Mouse (Mus musculus): ENCODE measurements at regions not wholly inside any gene's neighbourhood (a gene's known extent, or its start where the extent isn't known, plus 50 kb on each side); places are given as distances from the start of the nearest gene placed in this dataset.
"Not testable (repeated sequence)": the region's sequence is repeated elsewhere in the genome, so short reads cannot be mapped to it uniquely, and the experiment has no call there.

DNA sequence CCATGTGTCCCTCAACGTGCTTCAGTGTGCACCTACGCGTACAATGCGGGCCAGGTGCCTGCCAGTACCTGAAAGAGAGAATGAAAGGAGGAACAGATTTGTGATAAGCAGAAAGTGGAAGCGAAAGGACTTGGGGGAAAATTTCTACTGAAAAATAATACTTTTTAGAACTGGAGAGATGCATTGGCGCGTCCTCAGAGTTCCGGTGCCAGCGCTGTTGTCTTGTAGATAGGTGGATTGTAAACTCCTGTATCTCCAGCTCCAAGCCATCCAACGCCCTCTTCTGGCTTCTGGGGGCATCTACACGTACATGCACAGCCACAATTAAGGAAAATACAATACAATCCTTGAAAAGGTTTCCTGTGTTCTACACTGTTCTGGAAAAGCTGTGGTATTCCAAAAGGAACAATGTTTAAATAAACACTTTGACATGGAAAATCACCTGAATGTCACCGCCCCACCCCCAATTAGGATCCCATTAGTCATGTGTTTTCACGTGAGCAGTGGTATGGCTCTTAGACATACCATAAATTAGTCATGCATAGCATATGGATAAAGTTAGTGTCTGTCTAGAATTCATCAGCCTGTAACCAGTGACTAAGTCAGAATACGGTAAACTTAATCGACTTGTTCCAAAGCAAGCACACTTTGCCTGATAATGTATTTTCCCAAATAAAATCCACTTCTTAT lies 90.7 kb upstream of the Fam3c start:
- no peak for DNase-seq
- intact Hi-C loops (cut with DNase I): no loop called here

DNA sequence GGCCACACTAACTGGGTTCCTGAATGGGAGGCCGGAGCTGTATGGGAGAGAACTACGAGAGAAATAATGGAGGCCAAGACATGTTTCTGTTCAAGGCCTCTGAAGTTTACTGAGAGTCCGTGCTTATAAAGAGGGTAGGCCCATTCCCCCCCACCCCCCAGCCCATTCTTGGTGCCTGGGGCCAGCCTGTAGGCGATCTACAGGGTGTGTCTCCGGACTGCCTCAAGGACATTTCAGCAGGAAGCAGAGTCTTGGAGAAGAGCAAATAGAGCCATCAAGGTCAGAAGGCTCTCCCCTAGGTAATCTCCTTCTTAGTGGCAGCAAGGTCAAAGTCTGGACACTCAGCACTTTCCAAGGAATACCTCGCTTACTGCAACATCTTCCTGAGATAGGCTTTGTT lies 88.8 kb upstream of the Fam3c start:
- intact Hi-C loops (cut with DNase I); DNase-seq: not testable (repeated sequence)

DNA sequence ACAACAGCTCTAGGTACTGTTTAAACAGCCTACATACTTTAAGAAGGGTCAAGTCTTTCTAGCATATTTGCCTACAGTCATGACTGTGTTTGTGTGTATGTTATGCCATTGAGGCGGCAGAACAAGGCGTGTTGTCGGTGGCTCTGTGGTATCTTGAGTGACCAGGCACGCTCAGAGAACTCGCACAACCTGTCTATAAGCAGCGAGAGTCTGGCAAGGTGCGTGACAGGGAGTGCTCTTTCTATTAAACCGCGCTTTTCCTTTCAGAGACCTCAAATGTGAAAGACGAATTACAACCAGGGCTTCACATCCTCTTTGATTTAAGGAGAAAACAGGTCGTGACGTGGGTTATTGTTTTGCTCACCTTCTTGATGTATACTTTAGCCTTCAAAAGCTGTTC lies 88.2 kb upstream of the Fam3c start:
- no peak for DNase-seq

DNA sequence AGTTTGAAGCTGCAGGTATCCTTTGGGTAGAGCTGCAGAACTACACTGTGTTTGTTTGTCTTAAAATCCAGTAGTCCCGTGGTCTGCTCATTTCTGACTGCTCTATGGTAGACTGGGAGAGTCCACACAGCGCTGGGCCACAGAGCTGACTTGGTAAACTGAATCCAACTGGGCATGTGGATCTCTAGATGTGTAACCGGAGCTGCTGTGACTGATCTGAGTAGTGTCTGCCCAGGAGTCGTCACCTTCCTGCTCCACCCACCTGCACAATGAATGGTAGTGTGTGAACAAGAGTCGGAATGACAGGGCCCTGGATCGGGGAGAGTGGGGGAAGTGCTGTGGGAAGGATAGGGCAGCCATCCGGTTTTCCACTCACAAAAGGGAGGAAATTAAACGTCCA lies 87.5 kb upstream of the Fam3c start:
- no peak for DNase-seq
- intact Hi-C loops (cut with DNase I): no loop called here

More for the DNA sequence above, 88.2 kb upstream of the Fam3c start:
- intact Hi-C loops (cut with DNase I): no loop called here

DNA sequence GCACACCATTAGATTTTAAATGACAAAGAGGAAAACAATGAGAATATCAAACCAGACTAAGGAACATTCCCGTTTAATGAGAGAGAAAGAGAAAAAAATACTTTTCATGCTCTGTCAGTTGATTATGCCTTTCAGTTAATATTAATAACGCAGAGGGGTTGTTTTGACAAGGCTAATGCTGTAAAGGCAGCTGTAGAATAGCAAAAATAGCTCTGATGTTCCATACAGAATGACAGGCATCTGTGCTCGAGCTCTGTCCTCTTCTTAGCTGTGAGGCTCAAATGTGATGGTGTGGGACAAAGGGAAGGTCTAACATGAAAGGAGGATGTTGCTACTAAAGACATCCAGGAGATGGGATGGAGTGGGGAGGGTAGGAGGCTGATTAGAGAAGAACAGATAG lies 87.1 kb upstream of the Fam3c start:
- no peak for DNase-seq
- intact Hi-C loops (cut with DNase I): no loop called here

DNA sequence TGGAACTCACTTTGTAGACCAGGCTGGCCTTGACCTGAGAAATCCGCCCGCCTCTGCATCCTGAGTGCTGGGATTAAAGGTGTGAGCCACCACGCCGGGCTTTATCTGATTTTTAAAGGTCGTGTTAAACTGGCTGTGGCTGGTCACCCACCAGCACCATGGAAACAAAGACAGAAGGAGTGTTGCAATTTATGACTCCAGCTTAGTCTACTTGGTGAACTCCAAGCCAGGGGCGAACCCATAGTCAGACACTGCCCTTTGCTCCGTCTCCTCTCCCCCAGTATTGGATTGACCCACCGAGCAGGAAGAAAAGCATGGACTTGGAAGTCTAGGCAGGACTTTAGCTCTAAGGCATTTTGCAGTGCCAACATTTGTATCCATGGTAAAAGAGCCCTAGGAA lies 86.5 kb upstream of the Fam3c start:
- no peak for DNase-seq
- intact Hi-C loops (cut with DNase I): no loop called here

DNA sequence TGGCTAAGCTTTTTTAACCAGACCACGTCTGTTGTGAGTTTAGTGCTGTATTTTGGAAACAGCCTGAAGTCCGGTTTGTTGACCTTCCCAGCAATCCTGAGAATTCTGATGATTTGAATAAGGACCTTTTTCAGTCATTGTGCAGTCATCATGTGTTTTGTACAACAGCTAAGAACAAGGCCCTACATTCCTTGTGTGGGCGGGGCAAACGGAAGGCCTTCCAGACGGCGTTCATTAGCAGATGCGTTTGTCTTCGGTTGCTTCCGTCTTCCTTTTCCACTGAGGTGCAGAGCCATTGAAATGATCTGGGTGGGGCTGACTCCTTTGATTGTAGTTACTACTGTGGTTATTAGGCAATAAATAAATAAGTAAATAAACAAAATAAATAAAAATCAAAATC lies 83.8 kb upstream of the Fam3c start:
- intact Hi-C loops (cut with DNase I): no loop called here
- no peak for DNase-seq

DNA sequence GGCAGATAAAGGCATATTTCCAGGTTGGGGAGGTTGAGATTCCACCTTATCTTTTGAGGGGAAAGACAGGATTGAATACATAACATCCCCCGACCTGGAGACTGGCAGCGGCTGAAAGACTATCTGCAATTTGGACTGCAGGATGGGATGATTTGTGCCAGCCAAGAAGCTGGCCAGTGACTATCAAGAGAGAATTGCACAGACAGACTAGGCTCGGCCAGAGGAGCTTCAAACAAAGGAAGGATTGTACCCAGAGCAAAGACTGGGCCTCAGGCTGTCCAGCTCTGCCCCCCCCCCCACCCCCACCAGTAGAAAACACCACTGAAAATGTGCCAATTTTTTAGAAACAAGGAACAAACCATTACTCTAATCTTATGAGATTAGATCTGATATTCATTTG lies 73.0 kb upstream of the Fam3c start:
- intact Hi-C loops (cut with DNase I): no loop called here
- no peak for DNase-seq

DNA sequence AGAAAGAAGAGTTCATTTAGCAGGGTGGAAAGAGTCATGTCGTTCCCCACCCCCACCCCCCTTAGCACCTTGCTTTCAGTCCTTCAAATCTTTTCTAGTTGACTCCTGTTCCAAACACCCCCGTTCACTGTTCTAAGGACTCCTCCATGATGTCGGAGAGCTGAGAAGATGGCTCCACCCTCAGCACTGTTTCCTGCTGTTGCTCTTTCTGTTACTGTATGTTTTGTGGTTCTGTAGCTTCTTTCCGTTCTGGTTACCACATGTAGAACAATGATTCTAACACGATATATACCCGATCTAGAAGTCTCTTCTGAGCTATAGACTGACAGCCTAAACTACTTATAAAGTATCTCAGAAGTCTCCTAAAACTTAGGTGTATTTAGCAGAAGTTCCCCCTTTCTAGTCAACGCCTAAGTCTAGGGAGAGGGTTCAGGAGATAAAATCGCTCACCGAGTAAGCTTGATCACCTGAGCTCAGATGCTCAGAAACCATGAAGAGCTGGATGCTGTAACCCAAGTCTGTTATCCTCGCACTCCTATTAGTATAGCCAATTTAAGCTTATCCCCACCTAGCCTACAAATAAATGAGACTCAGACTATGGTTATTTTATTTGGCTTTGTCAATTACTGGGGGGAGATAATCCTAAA lies 68.2 kb upstream of the Fam3c start:
- intact Hi-C loops (cut with DNase I): no loop called here
- no peak for DNase-seq

DNA sequence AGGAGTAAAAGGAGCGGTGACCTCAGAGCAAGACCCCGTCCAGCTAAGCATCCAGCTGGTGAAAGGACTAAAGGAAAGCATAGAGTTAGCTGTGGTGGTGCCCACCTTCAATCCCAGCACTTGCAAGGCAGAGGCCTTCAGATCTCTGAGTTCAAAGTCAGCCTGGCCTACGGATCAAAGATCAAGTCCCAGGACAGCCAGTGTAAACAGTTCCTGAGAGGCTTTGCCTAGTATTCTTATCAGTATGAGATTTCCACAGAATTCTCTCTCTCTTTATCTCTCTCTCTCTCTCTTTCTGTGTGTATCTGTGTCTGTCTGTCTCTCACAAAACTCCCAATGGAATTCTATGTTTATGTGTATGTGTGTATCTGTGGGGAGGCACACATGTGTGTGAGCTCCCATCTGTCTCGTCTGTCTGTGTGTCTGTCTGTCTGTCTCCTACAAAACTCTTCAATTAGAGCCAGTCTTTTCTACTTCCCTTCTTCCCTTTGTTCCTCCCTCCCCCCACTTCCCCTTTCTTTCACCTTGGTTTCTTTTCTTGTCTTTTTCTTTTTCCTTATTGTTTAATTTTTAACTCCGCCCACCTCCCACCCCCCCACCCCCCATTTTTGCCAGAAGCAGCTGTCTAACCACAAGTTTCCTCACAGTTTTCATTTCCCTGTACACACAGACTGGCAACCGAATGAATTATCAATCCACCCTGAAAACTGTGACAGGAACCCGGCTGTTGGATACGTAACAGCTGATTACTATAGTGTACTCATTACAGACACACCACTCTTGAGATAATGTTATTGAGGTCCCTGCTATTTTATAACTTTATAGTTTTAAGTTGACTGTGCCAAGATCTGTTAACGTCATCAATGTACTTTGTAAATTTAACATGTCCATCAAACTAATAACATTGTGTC lies 67.3 kb upstream of the Fam3c start:
- intact Hi-C loops (cut with DNase I): no loop called here
- no peak for DNase-seq

DNA sequence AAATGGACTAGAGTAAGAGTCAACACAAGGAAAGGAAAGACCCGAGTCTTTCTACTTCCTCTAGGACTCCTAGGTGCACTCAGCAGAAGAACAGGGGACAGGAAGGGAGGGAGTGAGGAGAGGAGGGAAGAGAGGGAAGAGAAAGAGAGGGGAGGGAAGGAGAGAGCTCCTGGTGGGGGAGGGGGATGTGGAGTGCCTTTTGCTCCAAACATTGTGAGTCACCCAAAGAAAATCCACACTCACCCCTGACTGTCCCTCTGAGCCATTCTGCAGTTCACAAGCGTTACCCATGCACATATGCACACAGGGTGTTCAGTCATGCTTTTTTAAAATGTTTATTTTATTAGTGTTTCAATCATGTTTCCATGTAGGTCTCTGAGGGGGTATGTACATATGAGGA lies 65.5 kb upstream of the Fam3c start:
- DNase-seq: no peak
- intact Hi-C loops (cut with DNase I): no loop called here

DNA sequence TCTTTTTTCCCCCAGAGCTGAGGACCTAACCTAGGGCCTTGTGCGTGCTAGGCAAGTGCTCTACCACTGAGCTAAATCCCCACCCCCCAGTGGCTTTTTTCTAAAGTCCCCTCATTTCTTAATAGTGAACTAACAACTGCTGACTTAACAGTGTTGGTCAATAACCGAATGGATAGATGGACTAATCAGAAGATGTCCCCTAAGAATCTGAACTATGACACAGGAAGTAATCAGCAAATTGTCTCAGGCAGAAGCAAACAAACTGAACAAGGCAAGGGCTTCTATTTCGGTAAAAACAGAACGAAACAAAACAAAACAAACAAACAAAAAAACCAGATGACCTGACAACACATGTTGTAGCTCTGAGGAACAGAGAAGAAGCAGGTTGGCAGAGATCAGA lies 62.2 kb upstream of the Fam3c start:
- no peak for DNase-seq
- intact Hi-C loops (cut with DNase I): no loop called here

DNA sequence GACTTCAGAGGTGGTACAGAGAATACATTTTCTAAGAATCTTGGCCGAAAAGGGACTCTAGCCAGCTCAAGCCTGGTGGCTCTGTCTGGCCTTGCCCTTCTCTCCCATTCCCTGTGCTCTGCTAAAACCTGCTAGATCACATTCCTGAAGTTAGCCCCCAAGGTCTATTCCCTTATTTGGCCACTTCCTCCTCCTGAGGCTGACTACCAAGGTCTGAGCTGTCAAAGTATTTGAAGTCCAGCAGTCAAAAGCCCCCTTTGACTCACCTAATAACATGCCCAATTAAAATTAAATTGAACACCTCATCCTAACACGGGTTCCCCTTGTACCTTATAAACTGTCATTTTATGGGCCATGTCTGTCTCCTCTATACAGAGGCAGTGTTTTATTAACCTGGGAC lies 61.1 kb upstream of the Fam3c start:
- intact Hi-C loops (cut with DNase I): no loop called here
- no peak for DNase-seq

DNA sequence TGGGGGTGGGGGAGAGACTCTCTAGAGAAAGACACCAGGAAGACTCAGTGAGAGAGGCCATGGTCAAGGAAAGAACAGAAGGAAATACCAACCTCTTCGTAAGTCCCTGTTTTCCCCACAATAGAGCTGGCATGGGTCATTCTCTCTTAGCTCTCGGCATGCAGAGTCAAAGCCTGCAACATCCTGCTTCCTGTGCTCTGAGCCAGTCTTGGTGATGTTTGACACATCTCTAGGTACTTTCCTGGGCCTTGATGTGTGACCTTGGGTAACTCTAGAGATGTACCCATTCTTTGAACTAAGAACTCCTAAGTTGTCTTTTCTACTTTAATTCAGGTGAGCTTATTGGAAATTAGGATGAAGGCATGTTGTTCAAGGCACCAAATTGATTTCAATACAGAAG lies 55.8 kb upstream of the Fam3c start:
- intact Hi-C loops (cut with DNase I): no loop called here

DNA sequence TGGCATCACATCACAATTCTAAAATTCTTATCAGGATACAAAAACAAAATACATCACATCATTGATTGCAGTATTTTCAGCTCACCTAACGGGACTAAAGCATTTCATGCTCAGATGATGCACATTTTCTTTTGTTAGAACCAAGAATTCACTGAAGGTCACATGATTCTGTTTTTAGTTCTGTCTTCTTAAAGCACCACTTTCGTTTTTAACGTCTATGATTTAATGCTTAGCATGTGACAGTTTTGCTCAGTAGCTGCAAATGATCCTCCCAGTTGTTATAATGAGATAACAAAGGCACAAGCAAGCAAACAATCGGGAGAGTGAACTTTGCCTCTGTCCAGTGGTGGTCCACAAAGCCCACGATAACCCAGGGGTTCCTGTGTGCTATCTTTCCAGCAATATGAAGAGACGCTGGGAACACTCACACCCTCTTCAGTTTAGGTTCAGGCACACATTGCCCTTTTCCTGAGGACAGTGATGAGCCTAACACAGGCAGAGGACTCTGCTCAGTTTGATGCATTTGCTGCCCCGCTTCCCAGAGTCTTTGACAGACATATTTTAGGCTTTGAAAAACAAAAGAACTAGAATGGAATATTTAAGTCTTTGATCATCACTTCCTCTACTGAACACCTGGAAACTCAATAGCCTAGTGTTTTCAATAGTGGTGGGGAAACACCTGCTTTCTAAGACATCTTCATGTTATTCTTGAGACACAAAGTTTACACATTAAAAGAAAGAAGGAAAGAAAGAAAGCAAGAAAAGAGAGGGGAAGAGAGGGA lies 53.0 kb upstream of the Fam3c start:
- DNase-seq: no peak
- intact Hi-C loops (cut with DNase I): no loop called here

More for the DNA sequence above, 55.8 kb upstream of the Fam3c start:
- no peak for DNase-seq

Measured in gastrocnemius, postnatal 36 days (tissue).